Mouse (Mus musculus): Measurements from ENCODE around the gene Edil3. TPM values are rescaled to one million over a fixed set of nuclear protein-coding genes. Genes with fewer than 3 reads are reported as not detected.

Edil3 gene
- total and polyA plus RNA-seq, 2 experiments: under 0.01 TPM; not detected in 1

DNA sequence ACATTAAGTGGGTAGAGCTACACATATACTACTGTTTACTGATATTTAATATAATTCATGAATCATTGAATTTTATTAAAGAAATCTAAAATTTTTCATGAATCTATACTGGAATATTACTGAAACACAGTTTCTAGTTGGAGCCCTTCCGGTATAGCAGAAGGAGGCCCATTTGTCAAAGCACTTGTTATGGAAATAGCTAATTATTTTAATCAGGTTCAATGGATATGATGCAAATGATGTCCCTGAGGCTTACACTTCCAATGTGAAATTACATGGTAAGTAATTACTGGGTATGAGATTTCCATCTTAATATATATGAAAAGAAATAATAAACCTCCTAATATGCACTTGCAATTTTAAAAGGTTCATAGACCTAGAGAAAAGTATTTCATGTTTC, 254.9 kb downstream of the Edil3 start:
- H3K4me1 ChIP-seq (ENCODE audit: control insufficient read depth, insufficient read depth, low read length): no peaks in the 10 kb centered on the region
- no peak for TF ChIP-seq CTCF (IDR thresholded peaks at IDR 0.05; ENCODE audit: low read depth, low read length)
- TF ChIP-seq POLR2A (IDR thresholded peaks at IDR 0.05; ENCODE audit: extremely low read depth, insufficient read depth, low read length): no peak
- no peaks in the 10 kb centered on the region for H3K27me3 ChIP-seq (ENCODE audit: control insufficient read depth, insufficient read depth, low read length)
- WGBS: 94% methylated on average over 1 of the region's 1 CpGs
- no peaks in the 10 kb centered on the region for H3K79me2 ChIP-seq (ENCODE audit: control insufficient read depth, insufficient read depth, low read length)
- no peak overlapping the region for H3K27ac ChIP-seq (replicated peaks; ENCODE audit: insufficient read depth, low read depth, low read length)
- no peak overlapping the region for H3K4me3 ChIP-seq (ENCODE audit: insufficient read depth, low read depth, low read length)
- no peak overlapping the region for H3K9ac ChIP-seq (ENCODE audit: low read depth, low read length)
- no peak for DNase-seq (ENCODE audit: extremely low read depth, low read depth, low spot score)
- no peaks in the 10 kb centered on the region for H3K36me3 ChIP-seq (ENCODE audit: control insufficient read depth, insufficient read depth, low read length)

DNA sequence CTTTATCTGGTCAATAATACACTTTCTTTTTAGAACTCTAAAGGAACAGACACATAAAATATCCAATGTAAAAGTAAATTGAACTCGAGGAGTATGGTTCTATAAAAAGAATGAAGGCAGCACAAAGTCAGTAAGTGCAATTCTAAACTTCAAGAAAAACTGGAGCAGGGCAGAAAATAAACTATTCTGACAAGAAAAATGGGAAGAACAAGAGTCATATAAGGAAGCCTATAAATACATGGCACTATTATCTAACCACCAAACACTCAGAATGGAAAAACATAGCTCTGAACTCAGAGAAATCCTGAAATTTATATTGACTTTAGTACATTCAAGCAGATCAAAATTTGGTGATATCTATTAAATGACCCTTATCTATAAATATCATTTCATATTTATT, 284.6 kb downstream of the Edil3 start:
- Histone ChIP-seq H3K36me3 (ENCODE audit: control insufficient read depth, insufficient read depth, low read length) (no peaks in the 10 kb centered on the region), H3K4me1 (ENCODE audit: control insufficient read depth, insufficient read depth, low read length) (no peaks in the 10 kb centered on the region), H3K9ac (ENCODE audit: low read depth, low read length) (no peak overlapping the region), H3K79me2 (ENCODE audit: control insufficient read depth, insufficient read depth, low read length) (no peaks in the 10 kb centered on the region), H3K27me3 (ENCODE audit: control insufficient read depth, insufficient read depth, low read length) (no peaks in the 10 kb centered on the region), H3K4me3 (ENCODE audit: insufficient read depth, low read depth, low read length) (no peak overlapping the region), H3K27ac (replicated peaks; ENCODE audit: insufficient read depth, low read depth, low read length) (no peak overlapping the region)
- no peak for DNase-seq (ENCODE audit: extremely low read depth, low read depth, low spot score)
- no peak for TF ChIP-seq CTCF (IDR thresholded peaks at IDR 0.05; ENCODE audit: low read depth, low read length)
- no peak for TF ChIP-seq POLR2A (IDR thresholded peaks at IDR 0.05; ENCODE audit: extremely low read depth, insufficient read depth, low read length)
- WGBS: 48% methylated on average over 1 of the region's 1 CpGs

DNA sequence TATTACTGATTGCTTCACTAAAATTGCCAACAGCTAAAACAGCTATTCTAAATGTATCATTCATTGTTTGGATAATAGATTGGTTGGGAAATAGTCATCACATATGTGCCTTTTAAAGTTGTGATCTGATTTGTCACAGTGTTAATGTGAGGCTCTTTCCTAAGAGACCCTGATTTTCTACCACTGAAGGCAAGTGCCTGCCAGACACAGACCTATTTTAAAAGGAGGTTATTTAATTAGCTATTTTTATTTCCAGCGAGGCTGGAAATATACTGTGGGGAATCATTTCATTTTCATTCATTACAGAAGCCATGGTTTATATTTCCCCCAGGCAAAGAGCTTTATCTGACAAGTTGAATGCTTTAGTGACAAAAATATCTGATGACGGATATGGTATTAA, 296.3 kb downstream of the Edil3 start:
- Histone ChIP-seq H3K79me2 (ENCODE audit: control insufficient read depth, insufficient read depth, low read length) (no peaks in the 10 kb centered on the region), H3K4me3 (ENCODE audit: insufficient read depth, low read depth, low read length) (no peak overlapping the region), H3K36me3 (ENCODE audit: control insufficient read depth, insufficient read depth, low read length) (no peaks in the 10 kb centered on the region), H3K27me3 (ENCODE audit: control insufficient read depth, insufficient read depth, low read length) (no peaks in the 10 kb centered on the region), H3K4me1 (ENCODE audit: control insufficient read depth, insufficient read depth, low read length) (no peaks in the 10 kb centered on the region), H3K9ac (ENCODE audit: low read depth, low read length) (no peak overlapping the region), H3K27ac (replicated peaks; ENCODE audit: insufficient read depth, low read depth, low read length) (no peak overlapping the region)
- DNase-seq (ENCODE audit: extremely low read depth, low read depth, low spot score): no peak
- no peak for TF ChIP-seq POLR2A (IDR thresholded peaks at IDR 0.05; ENCODE audit: extremely low read depth, insufficient read depth, low read length)
- TF ChIP-seq CTCF (IDR thresholded peaks at IDR 0.05; ENCODE audit: low read depth, low read length): no peak
- WGBS: 58% methylated on average over 2 of the region's 2 CpGs

DNA sequence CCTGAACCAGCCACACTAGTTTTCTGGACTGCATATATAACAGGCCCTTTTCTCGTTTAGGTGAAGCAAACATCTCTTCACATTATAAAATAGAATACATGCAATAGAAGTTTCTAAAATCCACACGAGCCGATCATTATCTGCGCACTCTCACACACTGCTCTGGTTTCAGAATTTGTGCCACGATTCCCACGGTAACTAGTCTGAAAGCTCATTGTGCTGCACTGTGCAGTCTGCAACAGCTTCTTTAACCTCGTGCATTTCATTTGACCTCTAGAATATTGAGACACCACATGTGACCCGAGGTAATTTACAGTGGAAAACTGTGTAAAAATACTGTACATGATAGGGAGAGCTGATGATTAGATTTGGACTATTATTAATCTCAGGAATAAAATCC, 298.5 kb downstream of the Edil3 start:
- Histone ChIP-seq H3K36me3 (ENCODE audit: control insufficient read depth, insufficient read depth, low read length) (no peaks in the 10 kb centered on the region), H3K4me3 (ENCODE audit: insufficient read depth, low read depth, low read length) (no peak overlapping the region), H3K9ac (ENCODE audit: low read depth, low read length) (no peak overlapping the region), H3K79me2 (ENCODE audit: control insufficient read depth, insufficient read depth, low read length) (no peaks in the 10 kb centered on the region), H3K27me3 (ENCODE audit: control insufficient read depth, insufficient read depth, low read length) (no peaks in the 10 kb centered on the region), H3K4me1 (ENCODE audit: control insufficient read depth, insufficient read depth, low read length) (no peaks in the 10 kb centered on the region), H3K27ac (replicated peaks; ENCODE audit: insufficient read depth, low read depth, low read length) (no peak overlapping the region)
- no peak for DNase-seq (ENCODE audit: extremely low read depth, low read depth, low spot score)
- TF ChIP-seq CTCF (IDR thresholded peaks at IDR 0.05; ENCODE audit: low read depth, low read length) (no peak), POLR2A (IDR thresholded peaks at IDR 0.05; ENCODE audit: extremely low read depth, insufficient read depth, low read length) (no peak)
- 78% methylated on average over 8 of the region's 8 CpGs for WGBS

DNA sequence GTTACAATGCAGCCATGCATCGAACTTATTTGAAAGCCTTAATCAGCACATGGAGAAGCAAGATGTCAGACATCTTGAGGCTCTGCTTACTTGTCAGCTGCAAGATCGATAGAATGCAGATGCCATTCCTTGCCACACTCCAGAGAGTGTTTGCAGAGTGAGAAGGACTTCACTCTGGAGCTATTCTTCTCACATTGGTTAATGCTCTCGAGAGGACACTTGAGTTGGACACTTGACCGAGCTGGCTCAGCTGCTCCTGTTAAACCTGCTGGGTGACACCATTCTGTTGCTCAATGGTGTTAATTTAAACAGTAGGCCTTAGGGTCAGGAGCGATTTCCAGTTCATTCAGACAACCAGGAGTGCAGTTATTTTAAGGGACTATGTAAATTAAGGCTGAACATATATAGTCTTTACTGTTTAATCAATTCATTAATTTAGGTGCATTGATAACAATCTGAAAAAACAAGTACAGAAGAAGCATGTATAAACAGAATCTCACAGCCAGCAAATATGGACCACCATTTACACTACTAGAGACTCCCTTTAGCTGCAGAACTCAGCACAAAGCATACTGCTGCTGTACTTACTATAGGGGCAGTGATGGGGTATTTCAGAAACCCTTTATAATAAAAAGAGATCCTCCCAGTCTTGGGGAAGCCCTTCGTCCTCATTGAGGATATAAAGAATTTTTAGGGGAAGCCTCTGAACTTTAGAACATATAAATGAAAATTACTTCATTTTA, 301.4 kb downstream of the Edil3 start:
- no peak overlapping the region for H3K4me3 ChIP-seq (ENCODE audit: insufficient read depth, low read depth, low read length)
- DNase-seq (ENCODE audit: extremely low read depth, low read depth, low spot score): no peak
- WGBS: 59% methylated on average over 6 of the region's 6 CpGs

DNA sequence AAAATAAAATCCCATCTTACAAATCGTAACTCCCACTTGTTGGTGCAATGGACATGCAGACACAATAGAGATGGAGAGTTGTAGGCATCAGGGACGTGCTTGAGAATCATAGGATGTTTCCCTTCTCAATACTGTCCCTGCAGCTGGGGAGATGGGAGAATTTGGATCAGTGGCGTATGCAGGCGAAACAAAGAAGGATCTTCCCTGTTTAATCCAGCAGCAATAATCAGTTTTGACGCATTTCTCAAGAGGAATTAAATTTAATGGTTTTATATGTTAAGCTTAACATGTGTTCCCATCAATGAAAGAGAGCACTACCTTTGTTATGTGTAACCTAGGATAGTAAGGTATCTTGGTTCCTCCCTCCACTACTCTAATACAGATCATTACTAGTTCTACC, 302.1 kb downstream of the Edil3 start:
- Histone ChIP-seq H3K79me2 (ENCODE audit: control insufficient read depth, insufficient read depth, low read length) (no peaks in the 10 kb centered on the region), H3K9ac (ENCODE audit: low read depth, low read length) (no peak overlapping the region), H3K4me3 (ENCODE audit: insufficient read depth, low read depth, low read length) (no peak overlapping the region), H3K4me1 (ENCODE audit: control insufficient read depth, insufficient read depth, low read length) (no peaks in the 10 kb centered on the region), H3K36me3 (ENCODE audit: control insufficient read depth, insufficient read depth, low read length) (no peaks in the 10 kb centered on the region), H3K27ac (replicated peaks; ENCODE audit: insufficient read depth, low read depth, low read length) (no peak overlapping the region), H3K27me3 (ENCODE audit: control insufficient read depth, insufficient read depth, low read length) (no peaks in the 10 kb centered on the region)
- TF ChIP-seq CTCF (IDR thresholded peaks at IDR 0.05; ENCODE audit: low read depth, low read length): no peak
- TF ChIP-seq POLR2A (IDR thresholded peaks at IDR 0.05; ENCODE audit: extremely low read depth, insufficient read depth, low read length): no peak
- 84% methylated on average over 5 of the region's 5 CpGs for WGBS
- DNase-seq (ENCODE audit: extremely low read depth, low read depth, low spot score): no peak

More for the DNA sequence above, 301.4 kb downstream of the Edil3 start:
- H3K9ac ChIP-seq (ENCODE audit: low read depth, low read length): no peak overlapping the region
- no peak overlapping the region for H3K27ac ChIP-seq (replicated peaks; ENCODE audit: insufficient read depth, low read depth, low read length)
- H3K4me1 ChIP-seq (ENCODE audit: control insufficient read depth, insufficient read depth, low read length): no peaks in the 10 kb centered on the region
- no peaks in the 10 kb centered on the region for H3K79me2 ChIP-seq (ENCODE audit: control insufficient read depth, insufficient read depth, low read length)
- TF ChIP-seq CTCF (IDR thresholded peaks at IDR 0.05; ENCODE audit: low read depth, low read length) (no peak), POLR2A (IDR thresholded peaks at IDR 0.05; ENCODE audit: extremely low read depth, insufficient read depth, low read length) (no peak)
- H3K36me3 ChIP-seq (ENCODE audit: control insufficient read depth, insufficient read depth, low read length): no peaks in the 10 kb centered on the region
- no peaks in the 10 kb centered on the region for H3K27me3 ChIP-seq (ENCODE audit: control insufficient read depth, insufficient read depth, low read length)

All from liver, adult 2 months (tissue).